Mouse (Mus musculus) Patski (cell line): ENCODE results near the gene Bcl7a. TPM values are rescaled to one million over a fixed set of nuclear protein-coding genes. Genes with fewer than 3 reads are reported as not detected.

ENCODE experiments used
- ATAC-seq: fragments of 100-300 bp; one replicate; pipeline ENCODE4 v1.8.0; 2021
- CTCF ChIA-PET: fragments of 350-600 bp; sonication (Branson Sonifier 250); formaldehyde crosslinking; loops from one replicate; lab custom pipeline; 2022; ENCODE audit warnings: inconsistent platforms; lab: Charles Lee
- POLR2A ChIA-PET: fragments of 350-600 bp; sonication (Branson Sonifier 250); formaldehyde crosslinking; loops from one replicate; lab custom pipeline; 2022; ENCODE audit warnings: antibody characterized with exemption, inconsistent platforms; lab: Charles Lee
- DNase-seq: peaks from one replicate; pipeline ENCODE4 v3.0.0-alpha.2; 2011; ENCODE audit warnings: low read depth, low spot score
- H3K27me3 ChIP-seq: fragments of 371-371 bp; one replicate; pipeline ENCODE4 v1.5.1; 2021
- CTCF ChIP-seq: fragments of 100-300 bp; IDR thresholded peaks from one replicate; pipeline ENCODE4 v1.5.1; 2021
- in situ Hi-C: fragments of 300-500 bp; cut with MboI; formaldehyde crosslinking; loops from 3 replicates; pipeline ENCODE4 v1.11.1; 2018; ENCODE audit warnings: low pct_unique_long_range_greater_than_20kb, mixed read lengths
- polyA plus RNA-seq: library from polyadenylated mRNA; unstranded; gene quantifications from one replicate; pipeline ENCODE4 v1.2.3, GENCODE M21; 2021

The Bcl7a gene
- polyA plus RNA-seq, 1 experiment from 2014 or later: 19.3 TPM

- no peaks in the 10 kb centered on the region for H3K27me3 ChIP-seq
- in situ Hi-C loops: no loop called here
- TF ChIP-seq CTCF: no peak
- DNase-seq: no peak
- ChIA-PET POLR2A (no interaction called here), CTCF (no interaction called here)
- ATAC-seq: no peak
These were observed 33.8 kb upstream of the Bcl7a start for GRCm38 (mm10) chr5:123309816-123310215.

- ATAC-seq (no peak), DNase-seq (no peak)
- no peak for TF ChIP-seq CTCF
- ChIA-PET CTCF (no interaction called here), POLR2A (no interaction called here)
- in situ Hi-C loops: no loop called here
- no peaks in the 10 kb centered on the region for H3K27me3 ChIP-seq
These were observed 33.4 kb upstream of the Bcl7a start for GRCm38 (mm10) chr5:123310221-123310620.

DNA sequence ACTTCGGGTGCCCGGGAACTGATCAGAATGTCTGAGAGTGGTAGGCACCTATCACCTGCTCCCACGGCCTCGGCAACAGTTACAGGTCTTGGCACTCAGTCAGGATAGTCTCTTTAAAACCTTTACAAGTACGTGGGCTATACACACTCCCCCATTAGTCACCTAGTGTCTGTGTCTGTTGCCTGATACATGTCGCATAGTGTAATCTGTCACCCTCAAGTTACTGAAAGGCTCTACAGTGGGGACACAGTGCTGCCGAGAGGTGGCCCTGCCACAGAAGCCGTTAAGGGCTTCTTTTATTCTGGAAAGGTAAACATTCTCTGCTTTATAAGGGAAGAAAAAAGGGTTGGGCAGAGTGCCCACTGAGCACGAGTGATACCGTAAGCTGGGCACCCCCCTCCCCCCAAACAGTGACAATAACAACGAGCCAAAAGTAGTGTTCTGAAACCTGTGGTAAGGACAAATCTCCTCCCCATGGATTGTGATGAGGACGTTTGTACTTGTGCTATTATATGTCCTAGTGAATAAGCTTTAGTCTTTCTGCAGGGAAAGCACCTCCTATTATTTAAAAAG, 30.5 kb upstream of the Bcl7a start:
- ATAC-seq (no peak), DNase-seq (no peak)
- in situ Hi-C loops: no loop called here
- TF ChIP-seq CTCF: no peak
- ChIA-PET POLR2A (no interaction called here), CTCF (no interaction called here)
- no peaks in the 10 kb centered on the region for H3K27me3 ChIP-seq

DNA sequence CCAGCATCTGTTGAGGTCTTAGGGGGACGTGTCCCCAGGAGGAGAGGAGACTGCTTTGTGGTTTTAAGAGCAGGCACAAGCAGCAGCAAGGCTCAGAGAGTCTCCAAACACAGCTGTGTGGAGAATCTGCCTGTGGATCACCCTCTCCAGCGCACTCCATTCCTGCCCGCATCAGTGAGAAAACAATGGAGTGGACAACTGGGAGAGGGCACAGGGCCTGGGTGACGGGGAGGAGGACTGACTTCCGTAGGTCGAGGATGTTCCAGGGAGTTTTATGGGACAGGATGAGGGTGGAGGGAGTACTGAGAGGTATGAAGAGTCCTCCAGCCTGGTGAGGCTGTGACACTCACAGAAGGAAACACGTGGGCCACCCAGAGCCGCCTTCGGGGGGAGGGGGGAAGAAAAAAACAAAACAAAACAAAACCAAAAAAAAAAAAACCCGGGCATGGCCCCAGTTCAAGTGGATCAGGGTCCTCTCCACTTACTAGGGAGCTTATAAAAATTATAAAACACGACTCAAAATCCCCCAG, 29.7 kb upstream of the Bcl7a start:
- DNase-seq: no peak
- CTCF ChIA-PET: interaction anchor here (1.6 kb wide), 1 partner anchor 10 kb away, joined by 6 read pairs; no protein-coding TSS in a partner anchor
- no peak for TF ChIP-seq CTCF
- no peaks in the 10 kb centered on the region for H3K27me3 ChIP-seq
- in situ Hi-C loops: no loop called here
- POLR2A ChIA-PET: no interaction called here
- no peak for ATAC-seq

GRCm38 (mm10) chr5:123315219-123315866, 28.3 kb upstream of the Bcl7a start:
- in situ Hi-C loops: no loop called here
- CTCF ChIA-PET: interaction anchor here (1.6 kb wide), 1 partner anchor 11 kb away, joined by 6 read pairs; no protein-coding TSS in a partner anchor
- ATAC-seq (no peak), DNase-seq (no peak)
- no peaks in the 10 kb centered on the region for H3K27me3 ChIP-seq
- no peak for TF ChIP-seq CTCF
- POLR2A ChIA-PET: interaction anchor here (0.6 kb wide), 1 partner anchor 158 kb away, joined by 3 read pairs; no protein-coding TSS in a partner anchor

- in situ Hi-C loops: no loop called here
- ATAC-seq: no peak
These were observed 25.6 kb upstream of the Bcl7a start for GRCm38 (mm10) chr5:123317992-123318391.

GRCm38 (mm10) chr5:123320136-123320535, 23.5 kb upstream of the Bcl7a start:
- no peak for ATAC-seq
- no peak for DNase-seq
- CTCF ChIA-PET: interaction anchor here (1.3 kb wide), 1 partner anchor 33 kb away, joined by 6 read pairs; no protein-coding TSS in a partner anchor
- POLR2A ChIA-PET: no interaction called here
- H3K27me3 ChIP-seq: no peaks in the 10 kb centered on the region
- in situ Hi-C loops: no loop called here
- no peak for TF ChIP-seq CTCF

More at GRCm38 (mm10) chr5:123317992-123318391, 25.6 kb upstream of the Bcl7a start:
- no peak for TF ChIP-seq CTCF
- ChIA-PET POLR2A (no interaction called here), CTCF (no interaction called here)
- no peaks in the 10 kb centered on the region for H3K27me3 ChIP-seq
- DNase-seq: no peak

DNA sequence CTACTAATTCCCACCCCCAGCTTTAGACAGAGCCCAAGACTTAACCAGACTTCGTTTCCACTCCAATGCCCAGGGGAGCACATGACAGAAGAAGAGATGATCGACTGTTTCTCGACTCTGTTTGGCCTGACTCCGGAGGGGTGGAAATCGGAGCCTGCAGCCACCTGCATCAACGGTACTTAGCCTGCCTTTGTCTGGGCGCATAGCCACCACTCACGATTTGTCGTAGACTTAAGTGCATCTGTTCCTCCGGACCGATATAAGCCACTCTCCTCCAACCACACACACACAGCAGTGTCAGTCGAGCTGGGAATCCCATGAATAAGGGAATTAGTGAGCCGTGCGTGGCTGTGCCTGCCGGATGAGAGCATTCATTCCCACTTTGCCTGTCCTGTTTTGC, 19.4 kb upstream of the Bcl7a start:
- CTCF ChIA-PET: no interaction called here
- in situ Hi-C loops: no loop called here
- POLR2A ChIA-PET: interaction anchor here (1.0 kb wide), 1 partner anchor 17 kb away, joined by 3 read pairs; no protein-coding TSS in a partner anchor
- H3K27me3 ChIP-seq: no peaks in the 10 kb centered on the region
- DNase-seq (no peak), ATAC-seq (no peak)
- TF ChIP-seq CTCF: no peak

DNA sequence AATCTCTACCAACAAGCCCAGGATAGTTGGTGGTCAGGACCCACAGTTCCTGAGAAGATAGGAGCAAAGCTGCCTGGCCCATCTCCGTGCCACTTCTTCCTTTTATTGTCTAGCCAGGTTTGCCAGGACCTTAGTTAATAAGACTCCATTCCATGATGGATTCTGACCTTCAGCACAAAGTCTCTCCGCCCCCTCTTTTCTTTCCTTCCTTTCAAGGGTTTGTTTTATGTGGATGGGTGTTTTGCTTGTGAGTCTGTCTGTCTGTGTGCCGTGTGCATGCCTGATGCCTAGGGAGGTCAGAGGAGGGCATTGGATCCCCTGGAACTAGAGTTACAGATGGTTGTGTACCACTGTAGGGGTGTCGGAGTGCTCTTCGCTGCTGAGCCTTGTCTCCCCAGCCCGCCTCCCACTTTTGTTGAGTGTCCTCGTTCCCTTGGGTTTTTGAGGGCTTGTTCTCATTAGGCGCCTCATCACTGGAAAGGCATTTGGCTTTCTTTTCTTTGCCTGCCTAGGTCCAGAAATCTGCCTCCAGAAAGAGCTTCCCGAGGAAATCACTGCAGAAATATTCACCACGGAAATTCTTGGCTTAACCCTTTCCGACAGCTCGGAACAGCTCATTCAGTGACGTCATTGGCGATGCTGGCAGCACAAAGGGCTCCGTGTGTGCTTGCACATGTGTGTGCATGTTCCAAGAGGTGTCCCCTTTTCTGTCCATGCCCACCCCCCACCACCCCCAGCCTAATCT, 17.5 kb upstream of the Bcl7a start:
- in situ Hi-C loops: no loop called here
- H3K27me3 ChIP-seq: no peaks in the 10 kb centered on the region
- no peak for TF ChIP-seq CTCF
- peak; percentile 40 for ATAC-seq
- POLR2A ChIA-PET: interaction anchor here (0.7 to 1.5 kb wide), 2 partner anchors 18 to 705 kb away, joined by 3 to 6 read pairs; no protein-coding TSS in a partner anchor
- CTCF ChIA-PET: interaction anchor here (1.2 to 1.5 kb wide), 2 partner anchors 14 to 36 kb away, joined by 3 to 4 read pairs; no protein-coding TSS in a partner anchor
- DNase-seq: peak; percentile 75

DNA sequence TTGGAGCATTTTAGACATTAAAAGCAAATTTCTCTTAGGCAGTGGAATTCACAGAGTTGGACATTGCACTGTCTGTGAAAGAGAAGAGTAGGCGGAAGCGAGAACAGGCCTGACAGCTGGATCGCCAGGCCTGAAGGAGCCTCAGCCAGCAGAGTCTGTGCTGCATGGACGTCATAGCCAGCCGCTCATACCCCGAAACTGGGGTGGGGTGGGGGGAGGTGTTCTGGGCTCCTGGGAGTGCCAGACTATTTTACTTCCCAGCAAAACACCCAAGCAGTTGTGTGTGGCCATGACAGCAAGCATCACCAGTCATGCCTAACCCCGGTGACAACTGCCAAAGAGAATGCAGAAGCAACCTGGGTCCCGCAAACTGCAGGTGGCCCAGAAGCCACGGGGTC, 16.9 kb upstream of the Bcl7a start:
- DNase-seq (peak; percentile 47), ATAC-seq (no peak)
- no peaks in the 10 kb centered on the region for H3K27me3 ChIP-seq
- ChIA-PET POLR2A (interaction anchor here (0.7 to 1.5 kb wide), 2 partner anchors 18 to 706 kb away, joined by 3 to 6 read pairs; no protein-coding TSS in a partner anchor), CTCF (interaction anchor here (1.2 to 1.5 kb wide), 2 partner anchors 14 to 37 kb away, joined by 3 to 4 read pairs; no protein-coding TSS in a partner anchor)
- no peak for TF ChIP-seq CTCF
- in situ Hi-C loops: no loop called here
